Mouse (Mus musculus) CD4-positive, CD25-positive, alpha-beta regulatory T cell, adult 2 months (primary cell): ENCODE measurements at regions not wholly inside any gene's neighbourhood (a gene's known extent, or its start where the extent isn't known, plus 50 kb on each side); places are given as distances from the start of the nearest gene placed in this dataset.
"Not testable (repeated sequence)": the region's sequence is repeated elsewhere in the genome, so short reads cannot be mapped to it uniquely, and the experiment has no call there.

Experiments
- DNase-seq: peaks from one replicate; pipeline ENCODE4 v3.0.0-alpha.2; 2012; ENCODE audit warnings: low read depth, low spot score

GRCm38 (mm10) chr5:16937840-16938239, 146.2 kb downstream of the Gm28710 start:
- peak; percentile 7 for DNase-seq

- DNase-seq = no peak
These were observed 155.8 kb downstream of the Gm28710 start for GRCm38 (mm10) chr5:16947430-16947829.

DNA sequence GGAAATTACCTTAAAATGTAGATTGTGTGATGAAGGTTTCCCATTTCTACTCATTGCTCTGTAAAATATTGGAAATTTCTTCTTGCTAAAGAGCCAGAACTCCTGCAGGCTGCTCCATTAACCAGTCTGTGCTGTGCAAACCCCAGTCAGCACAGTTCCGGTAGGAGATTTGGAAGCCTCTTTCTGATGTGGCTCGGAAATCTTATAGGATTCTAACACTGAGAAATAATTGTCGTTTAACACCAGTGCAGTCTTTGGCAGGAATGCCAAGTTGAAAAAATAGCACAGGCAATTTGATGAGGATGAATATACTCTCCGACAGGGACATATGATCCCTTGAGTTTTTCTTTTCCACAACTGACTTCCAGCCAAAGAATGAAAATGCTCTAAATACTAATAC, 176.1 kb downstream of the Gm28710 start:
- DNase-seq = no peak

- DNase-seq = not testable (repeated sequence)
These were observed 177.2 kb downstream of the Gm28710 start for GRCm38 (mm10) chr5:16968817-16969216.

GRCm38 (mm10) chr5:16973206-16973896, 181.7 kb downstream of the Gm28710 start:
- no peak for DNase-seq

DNA sequence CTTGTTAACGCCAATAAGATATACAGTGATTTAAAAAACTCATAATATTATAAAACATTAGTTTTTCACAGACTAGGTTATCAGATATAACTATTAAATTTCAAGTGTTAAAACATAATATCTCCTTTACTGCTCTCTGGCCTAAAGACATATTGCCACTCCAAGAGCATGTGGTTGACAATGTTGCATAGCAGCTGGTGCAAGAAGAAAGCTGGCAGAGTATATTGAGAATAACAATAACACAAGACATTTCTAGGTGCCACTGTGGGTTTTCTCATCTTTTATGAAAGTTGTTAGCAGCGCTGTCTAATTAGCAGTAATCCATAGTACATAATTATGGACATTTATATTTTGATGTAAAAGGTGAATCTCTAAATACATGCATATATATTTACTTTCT, 184.4 kb downstream of the Gm28710 start:
- no peak for DNase-seq

DNA sequence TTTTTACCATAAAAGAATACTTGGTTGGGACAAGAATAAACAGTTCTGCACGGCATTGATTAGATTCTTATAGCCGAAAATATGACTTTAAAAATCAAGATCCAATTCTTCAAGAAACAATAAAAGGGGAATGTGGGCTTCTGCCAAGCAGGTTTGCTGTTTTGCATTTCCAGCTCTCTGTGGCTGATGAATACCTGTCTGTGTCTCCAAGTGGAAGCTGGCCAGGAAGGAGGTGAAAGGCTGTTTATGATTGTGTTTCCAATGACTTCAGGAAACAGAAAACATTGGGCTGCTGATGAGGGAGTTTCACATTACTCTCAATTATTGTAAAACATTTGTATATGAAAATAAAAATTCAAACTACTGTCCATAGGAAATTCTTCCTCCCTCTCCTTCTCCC, 193.3 kb downstream of the Gm28710 start:
- no peak for DNase-seq

DNA sequence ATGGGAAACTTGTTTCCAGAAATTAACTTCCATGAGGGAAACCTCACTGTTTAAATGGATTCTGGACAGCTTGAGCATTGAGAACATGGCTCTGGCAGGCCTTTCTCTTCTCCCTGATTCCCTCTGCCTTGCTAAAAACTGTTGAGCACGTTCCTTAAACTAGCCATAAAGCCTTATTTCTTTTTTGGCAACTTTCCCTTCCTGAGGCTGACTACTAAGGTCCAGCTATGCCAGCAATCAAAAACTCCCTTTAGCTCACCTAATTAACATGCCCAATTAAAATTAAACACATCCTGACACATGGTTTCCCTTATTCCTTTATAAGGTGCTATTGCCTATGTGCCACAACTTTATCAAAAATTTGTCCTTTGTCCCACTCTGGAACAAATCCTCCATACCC, 199.9 kb downstream of the Gm28710 start:
- no peak for DNase-seq

GRCm38 (mm10) chr5:16999183-16999582, 207.6 kb downstream of the Gm28710 start:
- no peak for DNase-seq

- no peak for DNase-seq
These were observed 215.4 kb downstream of the Gm28710 start for GRCm38 (mm10) chr5:17006807-17007522.

- no peak for DNase-seq
These were observed 230.0 kb downstream of the Gm28710 start for GRCm38 (mm10) chr5:17021636-17022035.

DNA sequence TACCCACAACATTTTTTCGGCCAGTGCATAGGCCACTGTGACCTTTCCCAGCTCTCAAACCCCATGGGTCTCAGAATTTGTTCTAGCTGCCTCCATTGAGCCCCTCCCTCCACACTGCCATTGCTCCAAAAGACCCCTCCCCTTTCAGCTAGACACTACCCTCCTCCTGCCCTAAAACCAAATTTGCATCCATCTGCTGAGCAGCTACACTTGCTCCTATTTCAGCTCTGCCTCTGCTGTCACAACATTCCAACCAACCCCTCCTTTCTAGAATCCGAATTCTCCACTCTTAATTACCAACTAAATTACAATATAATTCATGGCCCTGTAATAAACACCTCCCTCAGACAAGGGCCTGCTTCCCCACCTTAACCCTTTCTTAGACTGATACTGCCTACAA, 262.3 kb downstream of the Gm28710 start:
- DNase-seq = no peak

DNA sequence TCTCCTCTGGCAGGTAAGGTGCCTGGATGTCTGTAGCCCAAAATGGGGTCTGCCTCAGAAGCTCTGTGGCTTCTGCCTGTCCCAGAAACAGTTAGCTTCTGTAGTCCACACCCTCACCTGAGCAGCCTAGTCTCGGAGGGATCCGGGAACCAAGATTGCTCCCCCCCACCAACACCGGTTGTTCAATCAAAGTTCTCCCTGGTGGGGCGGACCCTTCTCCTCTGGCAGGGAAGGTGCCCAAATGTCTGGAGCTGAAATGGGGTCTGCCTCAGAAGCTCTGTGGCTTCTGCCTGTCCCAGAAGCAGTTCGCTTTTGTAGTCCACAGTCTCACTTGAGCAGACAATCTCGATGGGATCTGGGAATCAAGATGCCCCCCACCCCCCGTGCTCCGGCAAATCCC, 273.0 kb downstream of the Gm28710 start:
- no peak for DNase-seq

DNA sequence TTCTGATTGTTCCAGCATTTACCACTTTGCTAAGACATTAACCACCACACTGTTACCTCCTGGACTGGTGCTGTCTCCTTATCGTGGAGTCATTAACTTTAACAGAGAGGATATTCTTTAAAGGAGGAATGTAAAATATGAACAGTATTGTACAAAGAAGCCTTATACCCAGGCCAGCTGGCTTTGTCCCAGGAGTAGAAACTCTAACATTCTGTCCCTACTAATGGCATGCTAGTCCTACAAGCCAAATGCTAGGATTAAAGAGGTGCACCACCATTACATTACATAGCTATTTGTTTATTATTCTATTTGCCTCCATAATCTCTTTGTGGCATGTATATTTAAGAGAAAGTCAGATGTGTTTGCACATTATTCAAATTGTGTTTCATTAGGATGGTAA, 288.8 kb downstream of the Gm28710 start:
- DNase-seq = no peak

GRCm38 (mm10) chr5:17111556-17111955, 261.4 kb upstream of the Speer4f2 start:
- no peak for DNase-seq

- DNase-seq = no peak
These were observed 261.0 kb upstream of the Speer4f2 start for GRCm38 (mm10) chr5:17112026-17112425.

- DNase-seq = no peak
These were observed 257.9 kb upstream of the Speer4f2 start for GRCm38 (mm10) chr5:17115035-17115434.

- DNase-seq = no peak
These were observed 256.9 kb upstream of the Speer4f2 start for GRCm38 (mm10) chr5:17116072-17116471.

GRCm38 (mm10) chr5:17125240-17125639, 247.7 kb upstream of the Speer4f2 start:
- DNase-seq = no peak

DNA sequence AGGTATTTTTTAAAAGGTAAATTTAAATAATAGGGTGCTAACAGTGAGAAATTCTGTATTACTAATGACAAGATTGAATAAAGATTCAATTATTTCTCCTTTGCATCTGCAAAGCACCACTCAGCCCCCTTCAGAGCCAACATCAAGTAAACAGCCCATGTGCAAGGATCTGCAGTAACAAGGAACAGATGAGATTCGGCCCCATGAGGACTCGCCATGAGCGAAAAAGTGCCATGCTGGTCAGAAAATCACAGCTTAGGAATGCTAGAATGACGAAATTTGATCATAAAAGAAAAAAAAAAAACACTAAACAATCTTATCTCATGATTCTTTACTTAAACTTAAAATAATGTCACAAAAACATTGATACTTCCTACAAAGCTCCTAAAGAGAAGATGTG, 245.5 kb upstream of the Speer4f2 start:
- no peak for DNase-seq

GRCm38 (mm10) chr5:17135489-17135888, 237.5 kb upstream of the Speer4f2 start:
- no peak for DNase-seq

- no peak for DNase-seq
These were observed 231.4 kb upstream of the Speer4f2 start for GRCm38 (mm10) chr5:17141555-17141954.

DNA sequence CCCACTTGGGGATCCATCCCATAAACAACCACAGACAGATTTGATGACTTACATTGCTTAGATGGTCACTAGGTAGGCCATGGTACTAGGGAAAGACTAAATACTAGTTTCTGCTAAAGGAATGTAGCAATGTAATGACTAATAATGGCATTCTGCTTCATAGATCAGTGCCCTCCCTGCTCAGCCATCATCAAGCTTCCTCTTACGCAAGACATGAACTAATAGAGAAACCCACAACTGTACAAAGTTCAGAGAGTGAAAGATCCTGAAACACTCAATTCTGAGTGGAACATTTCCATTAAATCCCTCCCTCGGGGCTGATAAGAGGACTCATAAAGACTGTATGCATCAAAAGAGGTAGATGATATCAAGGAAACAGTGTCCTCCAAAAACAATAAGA, 198.4 kb upstream of the Speer4f2 start:
- no peak for DNase-seq
